Mouse (Mus musculus) forebrain, embryonic 10.5 days (tissue): ENCODE results near the gene Whamm. TPM values are rescaled to one million over a fixed set of nuclear protein-coding genes. Genes with fewer than 3 reads are reported as not detected.

Experiments
- DNase-seq: peaks from one replicate; pipeline ENCODE4 v3.0.0-alpha.2; 2017; ENCODE audit warnings: low spot score; ENCODE audit errors: extremely low spot score
- H3K27ac ChIP-seq: fragments of 300-500 bp; sonication (generic); 2 replicates; pipeline ENCODE4 v1.5.1; 2016; ENCODE audit warnings: mild to moderate bottlenecking
- H3K27me3 ChIP-seq: fragments of 300-500 bp; sonication (generic); 2 replicates; pipeline ENCODE4 v1.6.1; 2016; ENCODE audit warnings: mild to moderate bottlenecking; ENCODE audit not compliant: poor library complexity, severe bottlenecking
- H3K36me3 ChIP-seq: fragments of 300-500 bp; sonication (generic); replicated peaks from 2 replicates; pipeline ENCODE4 v1.6.1; 2016; ENCODE audit warnings: mild to moderate bottlenecking, moderate library complexity
- H3K4me1 ChIP-seq: fragments of 300-500 bp; sonication (generic); 2 replicates; pipeline ENCODE4 v1.6.1; 2016
- H3K4me3 ChIP-seq: fragments of 300-500 bp; sonication (generic); 2 replicates; pipeline ENCODE4 v1.5.1; 2016; ENCODE audit warnings: mild to moderate bottlenecking, moderate library complexity
- H3K9me3 ChIP-seq: fragments of 300-500 bp; sonication (generic); 2 replicates; pipeline ENCODE4 v1.6.1; 2016; ENCODE audit warnings: mild to moderate bottlenecking, moderate library complexity
- WGBS: fragments of 180-500 bp; shearing (Covaris S2); methylation state at CpG from one replicate; pipeline ENCODE4 v1.1.7; 2016; 5-methylcytosine and 5-hydroxymethylcytosine counted together
- microRNA counts: library from miRNA; unstranded; fragments of <30 nt; microRNA quantifications from one replicate; lab custom pipeline; 2017
- polyA plus RNA-seq: library from polyadenylated mRNA; unstranded; fragments of >200 nt; fragmentation: Nextera tagmentation; extraction: Ambion mirVana; gene quantifications from 2 replicates; pipeline ENCODE4 v1.2.1, GENCODE M21; 2016

Gene Whamm
- polyA plus RNA-seq, 1 experiment from 2014 or later = 1.8 TPM

DNA sequence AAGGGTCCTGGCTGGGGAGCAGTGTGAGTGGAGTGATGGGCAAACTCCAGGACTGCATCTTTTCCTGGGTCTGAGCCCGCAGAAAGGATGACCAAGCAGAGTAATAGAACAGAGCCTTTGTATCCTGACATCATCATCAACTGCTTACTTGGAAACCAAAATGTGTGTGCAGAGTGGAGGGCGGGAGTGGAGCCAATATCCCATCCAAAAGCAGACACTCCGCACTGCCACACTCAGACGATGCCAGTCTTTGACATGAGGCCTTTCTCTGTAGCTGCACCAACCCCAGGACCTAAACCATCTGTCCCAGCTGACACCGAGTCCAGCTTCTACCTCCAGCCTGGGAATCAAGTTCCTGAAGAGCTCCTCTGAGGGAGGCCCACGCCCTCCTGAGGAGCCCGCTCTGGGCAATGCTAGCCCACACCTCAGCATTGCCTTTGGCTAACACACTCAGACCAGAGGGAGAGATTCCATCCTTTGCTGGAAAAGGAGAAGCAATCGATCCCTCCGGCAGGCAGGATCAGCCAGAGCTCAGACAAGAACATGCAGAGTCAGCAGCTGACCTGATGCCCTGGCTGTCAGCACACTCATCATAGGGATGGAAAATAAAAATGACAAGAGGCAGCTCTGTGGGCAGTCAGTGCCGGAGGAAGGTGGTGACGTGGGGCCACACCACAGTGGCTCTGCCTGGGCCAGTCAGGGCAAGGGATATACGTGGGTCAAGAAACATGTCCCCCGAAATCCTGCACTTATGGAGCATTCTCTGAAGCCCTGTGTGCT, 42.0 kb downstream of the Whamm start:
- Histone ChIP-seq H3K36me3 (no peaks in the 10 kb centered on the region; the same call in 1 of the 2 replicates), H3K4me1 (no peaks in the 10 kb centered on the region), H3K27me3 (no peaks in the 10 kb centered on the region), H3K27ac (no peak overlapping the region), H3K9me3 (no peaks in the 10 kb centered on the region), H3K4me3 (no peak overlapping the region)
- no peak for DNase-seq
- 92% methylated on average over 13 of the region's 13 CpGs for whole genome bisulfite sequencing

DNA sequence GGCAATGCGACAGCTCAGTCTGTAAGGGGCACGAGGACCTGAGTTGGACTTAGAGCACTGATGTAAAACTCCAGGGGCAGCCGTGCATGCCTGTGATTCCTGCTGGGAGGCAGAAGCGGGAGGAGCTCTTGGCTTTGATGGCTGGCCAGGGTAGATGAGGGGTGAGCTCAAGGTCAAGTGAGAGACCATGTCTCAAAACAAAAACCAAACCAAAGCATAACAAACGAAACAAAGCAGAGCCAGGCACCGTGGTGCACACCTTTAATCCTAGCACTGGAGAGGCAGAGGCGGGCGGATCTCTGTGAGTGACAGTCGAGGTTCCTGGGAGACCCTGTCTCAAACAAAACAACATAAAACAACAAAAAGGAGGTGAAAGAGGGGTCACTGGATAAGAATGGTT, 44.0 kb downstream of the Whamm start:
- DNase-seq = no peak
- H3K4me3 ChIP-seq = no peak overlapping the region
- no peaks in the 10 kb centered on the region for H3K27me3 ChIP-seq
- no peaks in the 10 kb centered on the region; the same call in 1 of the 2 replicates for H3K36me3 ChIP-seq
- no peak overlapping the region for H3K27ac ChIP-seq
- H3K4me1 ChIP-seq = no peaks in the 10 kb centered on the region
- WGBS = 83% methylated on average over 9 of the region's 9 CpGs
- no peaks in the 10 kb centered on the region for H3K9me3 ChIP-seq

DNA sequence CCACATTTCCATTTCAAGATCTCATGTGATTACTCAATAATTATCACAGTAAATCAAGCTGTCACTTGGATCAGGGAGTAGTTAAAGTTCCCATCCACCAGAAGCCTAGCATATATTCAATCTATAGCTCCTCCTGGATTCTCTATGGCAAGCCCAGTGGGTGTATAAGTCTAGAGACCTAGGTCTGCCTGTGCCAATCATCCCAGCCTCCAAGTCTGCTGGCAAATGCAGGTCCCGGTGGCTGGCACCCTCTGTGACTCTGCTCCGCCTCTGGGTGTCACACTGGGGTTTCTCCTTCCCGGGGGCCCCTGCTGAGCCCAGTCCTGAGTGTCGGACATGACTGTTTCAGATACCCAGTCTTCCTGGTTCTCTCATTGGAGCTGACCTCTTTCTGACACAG, 51.7 kb downstream of the Whamm start:
- Histone ChIP-seq H3K9me3 (peaks cover 4% of the 10 kb centered on the region; the same call in 1 of the 2 replicates), H3K27ac (no peak overlapping the region), H3K4me3 (no peak overlapping the region), H3K36me3 (no peaks in the 10 kb centered on the region), H3K4me1 (no peaks in the 10 kb centered on the region), H3K27me3 (no peaks in the 10 kb centered on the region)
- 84% methylated on average over 4 of the region's 4 CpGs for WGBS
- DNase-seq = no peak

DNA sequence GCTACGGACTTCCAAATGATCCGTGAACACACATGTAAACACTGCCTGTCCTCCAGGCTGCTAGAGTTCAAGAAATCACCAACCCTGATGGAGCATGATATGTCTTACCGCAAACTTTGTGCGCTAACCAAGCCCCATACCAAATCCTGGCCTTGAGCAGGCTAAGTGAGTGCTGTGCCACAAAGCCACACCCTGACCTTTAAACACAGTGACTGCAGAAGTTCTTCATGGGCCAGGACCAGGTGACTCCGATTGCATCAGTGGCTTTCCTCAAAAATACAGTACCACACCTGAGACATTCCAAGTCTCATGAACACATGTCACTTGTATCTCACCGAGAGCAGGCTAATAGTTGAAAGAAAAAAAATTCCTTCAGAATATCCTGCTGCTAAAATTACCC, 52.7 kb downstream of the Whamm start:
- Histone ChIP-seq H3K27ac (no peak overlapping the region), H3K4me3 (no peak overlapping the region), H3K9me3 (peaks cover 4% of the 10 kb centered on the region; the same call in 1 of the 2 replicates), H3K36me3 (no peaks in the 10 kb centered on the region), H3K27me3 (no peaks in the 10 kb centered on the region), H3K4me1 (no peaks in the 10 kb centered on the region)
- WGBS = 91% methylated on average over 6 of the region's 6 CpGs
- DNase-seq = no peak

DNA sequence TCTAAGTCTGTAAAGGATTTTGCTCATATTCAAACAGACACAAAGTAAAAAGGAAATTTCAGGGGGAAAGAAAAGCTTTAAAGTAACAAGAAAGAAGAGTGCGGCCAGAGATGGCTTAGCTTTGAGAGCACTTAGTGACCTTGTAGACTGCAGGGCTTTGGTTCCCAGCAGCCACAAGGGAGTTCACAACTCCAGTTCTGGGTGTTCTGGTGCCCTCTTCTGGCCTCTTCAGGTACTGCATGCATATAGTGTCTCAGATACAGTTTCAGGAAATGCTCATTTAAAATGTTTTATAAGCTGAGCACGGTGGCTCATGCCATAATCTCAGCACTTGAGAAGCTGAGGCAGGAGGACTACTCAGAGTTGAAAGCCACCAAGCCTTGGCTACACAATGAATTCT, 55.4 kb downstream of the Whamm start:
- 89% methylated on average over 2 of the region's 2 CpGs for WGBS

DNA sequence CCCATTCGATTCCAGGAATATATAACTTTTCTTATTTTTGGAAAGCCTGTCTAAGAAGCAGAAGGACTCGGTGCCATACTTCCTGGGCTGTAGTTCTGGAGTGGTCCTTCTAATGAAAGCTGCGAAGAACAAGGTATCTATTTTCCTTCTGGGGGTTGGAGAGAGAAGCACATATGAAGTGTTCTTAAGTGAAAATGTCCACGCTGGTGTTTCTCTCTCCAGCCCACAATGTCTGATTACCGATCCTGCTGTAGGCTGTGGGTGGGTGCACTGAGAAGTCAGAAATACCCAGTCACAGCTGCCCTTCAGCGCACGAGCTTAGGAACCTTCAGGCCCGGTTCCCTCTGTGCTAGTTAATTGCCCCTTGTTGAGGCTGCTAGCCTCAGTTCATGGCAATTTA, 60.2 kb downstream of the Whamm start:
- 94% methylated on average over 8 of the region's 8 CpGs for WGBS
- no peak for DNase-seq

More for the DNA sequence above, 55.4 kb downstream of the Whamm start:
- DNase-seq = peak; percentile 26
- Histone ChIP-seq H3K4me3 (no peak overlapping the region), H3K27ac (no peak overlapping the region), H3K36me3 (no peaks in the 10 kb centered on the region), H3K4me1 (no peaks in the 10 kb centered on the region), H3K9me3 (peaks cover 6% of the 10 kb centered on the region; the same call in 1 of the 2 replicates), H3K27me3 (no peaks in the 10 kb centered on the region)

DNA sequence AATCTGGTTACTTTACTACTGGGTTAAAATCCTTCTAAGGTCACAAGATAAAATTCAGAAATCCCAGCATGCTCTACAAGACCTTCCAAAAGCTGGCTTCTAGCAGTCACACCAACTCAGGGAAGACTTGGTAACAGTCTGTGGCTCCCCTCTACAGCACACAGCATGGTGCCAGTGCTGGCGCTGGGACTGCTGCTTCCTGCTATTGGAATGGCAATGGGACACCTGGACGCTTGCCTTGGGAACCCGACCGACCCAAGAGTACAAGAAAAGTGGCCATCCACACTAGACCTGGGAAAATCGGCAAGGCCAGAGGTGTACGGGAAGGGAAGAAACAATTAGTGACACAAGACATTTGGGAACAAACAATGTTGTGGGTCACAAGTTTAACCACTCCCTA, 61.5 kb downstream of the Whamm start:
- DNase-seq = no peak
- Histone ChIP-seq H3K27me3 (no peaks in the 10 kb centered on the region), H3K27ac (no peak overlapping the region), H3K4me1 (no peaks in the 10 kb centered on the region), H3K4me3 (no peak overlapping the region), H3K9me3 (0 out of 2 replicates have a peak, but pooled peaks cover 2% of the 10 kb centered on the region), H3K36me3 (0 out of 2 replicates have a peak, but pooled peaks cover 3% of the 10 kb centered on the region)
- WGBS = 81% methylated on average over 6 of the region's 6 CpGs

More for the DNA sequence above, 60.2 kb downstream of the Whamm start:
- Histone ChIP-seq H3K4me3 (no peak overlapping the region), H3K27me3 (no peaks in the 10 kb centered on the region), H3K4me1 (no peaks in the 10 kb centered on the region), H3K27ac (no peak overlapping the region), H3K36me3 (0 out of 2 replicates have a peak, but pooled peaks cover 3% of the 10 kb centered on the region), H3K9me3 (peaks cover 4% of the 10 kb centered on the region; the same call in 1 of the 2 replicates)

DNA sequence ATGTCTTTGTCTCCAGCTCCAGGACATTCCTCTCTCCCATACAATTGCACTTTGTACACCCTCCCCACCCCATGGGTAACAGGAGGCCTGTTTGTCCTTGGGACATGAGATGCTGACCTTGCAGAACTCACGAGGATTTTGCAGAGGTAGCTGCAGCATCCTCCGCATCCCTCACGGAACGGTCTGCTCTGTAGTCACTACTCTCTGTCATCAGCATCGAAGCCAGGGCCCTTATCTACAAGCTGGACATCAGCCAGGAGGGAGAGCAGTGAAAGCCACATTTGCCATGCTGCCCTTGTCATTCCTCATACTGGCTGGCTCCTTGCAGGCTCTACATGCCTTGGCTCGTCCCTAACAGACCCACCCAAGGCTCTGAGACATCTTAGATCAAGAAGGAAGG, 70.0 kb downstream of the Whamm start:
- no peak overlapping the region for H3K27ac ChIP-seq
- no peak overlapping the region for H3K4me3 ChIP-seq
- no peaks in the 10 kb centered on the region for H3K27me3 ChIP-seq
- 89% methylated on average over 6 of the region's 6 CpGs for WGBS
- no peaks in the 10 kb centered on the region for H3K36me3 ChIP-seq
- no peaks in the 10 kb centered on the region for H3K9me3 ChIP-seq
- DNase-seq = no peak
- H3K4me1 ChIP-seq = no peaks in the 10 kb centered on the region

DNA sequence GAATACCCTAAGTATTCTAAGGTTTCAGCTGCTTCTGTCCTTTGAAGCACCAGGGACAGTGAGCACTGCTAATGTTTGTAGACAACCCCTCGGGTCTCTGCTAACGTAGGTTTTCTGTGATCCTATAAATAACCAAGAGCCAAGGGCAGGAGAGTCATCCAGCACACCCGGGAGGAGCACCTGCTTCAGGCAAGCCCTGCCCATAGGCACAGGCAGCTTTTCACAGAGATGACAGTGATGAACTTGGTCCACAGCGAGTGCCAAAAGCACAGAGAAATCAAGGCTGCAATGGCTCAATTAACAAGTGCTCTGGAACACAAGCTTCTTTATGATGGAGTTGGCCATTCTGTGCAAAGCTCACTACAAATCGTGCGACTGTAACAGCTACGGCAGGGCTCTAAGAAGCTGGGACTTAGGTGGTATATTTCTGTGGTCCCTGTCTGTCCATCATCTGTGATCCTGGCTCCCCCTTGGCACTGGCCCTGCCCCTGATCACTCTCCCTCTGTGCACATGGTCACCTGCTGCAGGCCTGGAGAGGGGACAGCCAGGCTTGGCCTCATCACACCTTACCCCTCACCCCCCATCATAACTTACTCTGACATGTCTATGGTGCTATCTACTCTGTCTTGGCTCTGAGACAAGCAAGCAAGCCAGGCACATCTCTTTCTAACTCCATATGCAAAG, 73.6 kb downstream of the Whamm start:
- no peaks in the 10 kb centered on the region for H3K36me3 ChIP-seq
- 79% methylated on average over 7 of the region's 7 CpGs for WGBS
- no peaks in the 10 kb centered on the region for H3K27me3 ChIP-seq
- DNase-seq = no peak
- no peak overlapping the region for H3K4me3 ChIP-seq
- no peaks in the 10 kb centered on the region for H3K4me1 ChIP-seq
- H3K9me3 ChIP-seq = no peaks in the 10 kb centered on the region
- no peak overlapping the region for H3K27ac ChIP-seq

MicroRNAs encoded within 50 kb of the gene (microRNA counts, 519-probe panel; counts per million panel counts)
- 341 counts per million, percentile 65 among the panel's probes with 10 or more counts for microRNA mmu-miR-1839-3p (lab: Ali Mortazavi, UCI)
- microRNA mmu-miR-1839-5p (lab: Ali Mortazavi, UCI) = 341 counts per million, percentile 65 among the panel's probes with 10 or more counts

Other genes with a start within 250 kb of the Whamm start
- gene Rps17, start 226.0 kb upstream of the Whamm start, polyA plus RNA-seq = 1,233 and 1,243 TPM in 2 replicates
- 0.86 and 0.98 TPM in 2 replicates for gene Cpeb1, start 115.8 kb upstream of the Whamm start, polyA plus RNA-seq
- gene Ap3b2, start 77.3 kb upstream of the Whamm start, polyA plus RNA-seq = 8.4 and 11.6 TPM in 2 replicates
- 0.27 and 0.50 TPM in 2 replicates for gene BC048679, start 73.0 kb upstream of the Whamm start, polyA plus RNA-seq
- 0.05 TPM in 2 replicates for gene Fsd2, start 4.3 kb upstream of the Whamm start, polyA plus RNA-seq
- 12.6 and 13.1 TPM in 2 replicates for gene Homer2, start 136.3 kb downstream of the Whamm start, polyA plus RNA-seq
- 127 and 129 TPM in 2 replicates for gene Ramac, start 191.7 kb downstream of the Whamm start, polyA plus RNA-seq
- 38.3 and 40.9 TPM in 2 replicates for gene 3110040N11Rik, start 218.2 kb downstream of the Whamm start, polyA plus RNA-seq